In genomic region chr8:109705320-109706075, GRCm38 (mm10) we compare ENCODE assay signal across 7 mouse cellular contexts. TPM values are rescaled to one million over a fixed set of nuclear protein-coding genes. Genes with fewer than 3 reads are reported as not detected.
DNase-seq lines count a peak whose midpoint lies in the region; ATAC-seq and TF ChIP-seq lines count a peak whose summit lies in the region.

Gene Zfp821, plus strand, starts transcription at chr8:109705546.

- H3K9ac ChIP-seq in intestine, postnatal 0 days (ENCODE audit: low read depth, low read length): peak within 1 kb of the TSS; percentile 96
- peak within 1 kb of the TSS; percentile 99 for H3K9ac ChIP-seq in midbrain, embryonic 12.5 days (replicated peaks)

- H3K36me3 ChIP-seq in intestine, postnatal 0 days (ENCODE audit: control insufficient read depth, insufficient read depth): peaks cover 22% of the 10 kb centered on the region; the same call in 1 of the 2 replicates
- peaks cover 32% of the 10 kb centered on the region for H3K36me3 ChIP-seq in midbrain, embryonic 12.5 days
- peaks cover 11% of the 10 kb centered on the region for H3K36me3 ChIP-seq in small intestine, adult 2 months (ENCODE audit: control insufficient read depth, insufficient read depth, low read length)

- H3K27me3 ChIP-seq in intestine, postnatal 0 days (replicated peaks; ENCODE audit: control insufficient read depth, insufficient read depth, low read length): 0 out of 2 replicates have a peak, but pooled peaks cover 3% of the 10 kb centered on the region
- H3K27me3 ChIP-seq in midbrain, embryonic 12.5 days: peaks cover 15% of the 10 kb centered on the region
- H3K27me3 ChIP-seq in small intestine, adult 2 months (ENCODE audit: control insufficient read depth, insufficient read depth, low read length): 0 out of 2 replicates have a peak, but pooled peaks cover 4% of the 10 kb centered on the region

- H3K4me3 ChIP-seq in intestine, postnatal 0 days (ENCODE audit: low read depth, low read length): peak within 1 kb of the TSS; percentile 97
- H3K4me3 ChIP-seq in midbrain, embryonic 12.5 days: peak within 1 kb of the TSS; percentile 95
- peak within 1 kb of the TSS; percentile 97 for H3K4me3 ChIP-seq in small intestine, adult 2 months (ENCODE audit: low read depth, low read length)

- DNase-seq in adrenal gland, adult 2 months: peak; percentile 98
- peak; percentile 91 for DNase-seq in embryo, embryonic 11.5 days (ENCODE audit: low read depth, low spot score)
- DNase-seq in gastrocnemius, postnatal 4 days (ENCODE audit: low spot score in 2 of 2): peak; percentile 87 to 93
- DNase-seq in left cerebral cortex, postnatal 4 days: peak; percentile 97

- TF ChIP-seq CTCF in intestine, postnatal 0 days (IDR thresholded peaks at IDR 0.05; ENCODE audit: low read depth): 0 out of 2 replicates have a peak, but pooled peaks have one; percentile 4
- no peak for TF ChIP-seq CTCF in small intestine, adult 2 months (IDR thresholded peaks at IDR 0.05; ENCODE audit: extremely low read depth, insufficient read length, insufficient replicate concordance, low read depth, low read length)

- WGBS in intestine, postnatal 0 days: under 1% methylated on average over 69 of the region's 100 CpGs
- under 1% methylated on average over 85 of the region's 100 CpGs for WGBS in midbrain, embryonic 12.5 days
- WGBS in small intestine, adult 2 months: under 1% methylated on average over 89 of the region's 100 CpGs

- intact Hi-C loops in left cerebral cortex, postnatal 4 days (cut with DNase I): no loop called here

- peak within 1 kb of the TSS; percentile 86 for H3K4me2 ChIP-seq in intestine, postnatal 0 days (replicated peaks; ENCODE audit: low read depth)
- peak within 1 kb of the TSS; percentile 90 for H3K4me2 ChIP-seq in midbrain, embryonic 12.5 days (replicated peaks)

- 0 out of 2 replicates have a peak, but pooled peaks cover 3% of the 10 kb centered on the region for H3K4me1 ChIP-seq in intestine, postnatal 0 days (replicated peaks; ENCODE audit: control insufficient read depth, insufficient read depth, low read length)
- H3K4me1 ChIP-seq in midbrain, embryonic 12.5 days: peaks cover 31% of the 10 kb centered on the region
- H3K4me1 ChIP-seq in small intestine, adult 2 months (ENCODE audit: control insufficient read depth, insufficient read depth, insufficient read length, low read length): peaks cover 3% of the 10 kb centered on the region

- no peaks in the 10 kb centered on the region for H3K9me3 ChIP-seq in intestine, postnatal 0 days (ENCODE audit: control insufficient read depth)
- no peaks in the 10 kb centered on the region for H3K9me3 ChIP-seq in midbrain, embryonic 12.5 days

- H3K27ac ChIP-seq in intestine, postnatal 0 days (ENCODE audit: low read depth, low read length): peak within 1 kb of the TSS; percentile 89
- peak within 1 kb of the TSS; percentile 96 for H3K27ac ChIP-seq in midbrain, embryonic 12.5 days (replicated peaks)
- 0 out of 2 replicates have a peak within 1 kb of the TSS, but pooled peaks have one; percentile 22 for H3K27ac ChIP-seq in small intestine, adult 2 months (ENCODE audit: insufficient read depth, low read depth, low read length)

- peak; percentile 88 for ATAC-seq in intestine, postnatal 0 days
- ATAC-seq in midbrain, embryonic 12.5 days (ENCODE audit: low FRiP score, low read depth): peak; percentile 86

- 0 out of 2 replicates have a peak, but pooled peaks have one; percentile 55 for TF ChIP-seq POLR2A in small intestine, adult 2 months (IDR thresholded peaks at IDR 0.05; ENCODE audit: low read depth, low read length)

RNA-seq across cellular contexts. Expression of gene Zfp821, which starts in this region (rescaled TPM):
- 10 to 100 TPM in 1 of 2 experiments, 1 to 10 TPM in 1; 8.6 to 12.1 TPM for total RNA-seq in adrenal gland, adult 2 months (2021)
- 6.6 and 9.0 TPM in 2 replicates for polyA plus RNA-seq in adrenal gland, adult 2 months (2012; rRNA removed)
- total RNA-seq in gastrocnemius, postnatal 4 days (2021): 10 to 100 TPM; 13.8 to 14.9 TPM
- polyA plus RNA-seq in intestine, postnatal 0 days (2015; fragmentation: Nextera tagmentation; extraction: Ambion mirVana): 6.4 and 6.6 TPM in 2 replicates
- total RNA-seq in left cerebral cortex, postnatal 4 days (2021): 10 to 100 TPM; 89.8 to 90.5 TPM
- 74.6 and 80.7 TPM in 2 replicates for polyA plus RNA-seq in midbrain, embryonic 12.5 days (2016; fragmentation: Nextera tagmentation; extraction: Ambion mirVana)
- polyA plus RNA-seq in small intestine, adult 2 months (2012; rRNA removed): 2.0 and 6.5 TPM in 2 replicates

Comparison
In these comparisons a context has a peak if more than half of its experiments do, and no peak if none do; other contexts are left out.
1. Peak in every context shown above with its lines: DNase-seq, ATAC-seq, H3K4me3 ChIP-seq and H3K27ac ChIP-seq.
2. RNA of gene Zfp821 (total RNA-seq): 89.8 to 90.5 TPM in left cerebral cortex, postnatal 4 days; 13.8 to 14.9 TPM in gastrocnemius, postnatal 4 days and 8.6 to 12.1 TPM in adrenal gland, adult 2 months; every median in the first group is over 4 times any median in the second.
3. H3K27ac ChIP-seq: peak in every context shown above with its lines; median percentile 96 in midbrain, embryonic 12.5 days; 89 in intestine, postnatal 0 days; 22 in small intestine, adult 2 months.